Mouse (Mus musculus) heart, adult 2 months (tissue): ENCODE measurements around the gene Mad2l2.

Experiments used
- CTCF ChIP-seq: fragments of 200-600 bp; IDR thresholded peaks from 2 replicates; pipeline ENCODE4 v1.8.1; 2022; ENCODE audit warnings: antibody characterized with exemption, mild to moderate bottlenecking, moderate library complexity
- EP300 ChIP-seq: fragments of 200-500 bp; IDR thresholded peaks from 2 replicates; pipeline ENCODE4 v1.6.1; 2011; ENCODE audit warnings: low read depth, low read length, control low read depth; ENCODE audit not compliant: insufficient read depth
- POLR2A ChIP-seq: fragments of 200-500 bp; IDR thresholded peaks from 2 replicates; pipeline ENCODE4 v1.6.1; 2011; ENCODE audit warnings: mild to moderate bottlenecking, low read depth, low read length, control low read depth; ENCODE audit not compliant: insufficient read depth

DNA sequence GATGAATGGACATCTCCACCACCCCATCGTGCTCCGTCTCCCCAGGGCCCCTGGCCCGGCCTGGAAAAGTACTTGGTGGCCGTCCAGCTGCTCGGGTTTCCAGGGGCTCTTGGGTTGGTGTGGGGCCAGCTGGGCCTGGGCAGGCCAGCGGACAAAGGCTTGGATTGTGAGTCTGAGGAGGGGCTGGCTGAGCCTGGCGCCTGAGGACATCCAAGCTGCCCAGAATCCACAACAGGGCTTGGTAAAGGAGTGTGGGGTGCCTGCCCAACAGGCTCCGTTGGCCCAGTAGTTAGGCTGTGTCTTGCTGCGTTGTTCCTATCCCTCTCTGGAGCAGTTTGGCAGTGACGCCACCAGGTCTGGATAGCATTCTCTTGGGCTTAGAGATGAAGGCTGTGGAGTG, 36.2 kb downstream of the Mad2l2 start:
- no peak for TF ChIP-seq CTCF
- no peak for TF ChIP-seq EP300
- no peak for TF ChIP-seq POLR2A
